Mouse (Mus musculus) midbrain, embryonic 10.5 days (tissue): ENCODE measurements around the gene Btc. TPM values are rescaled to one million over a fixed set of nuclear protein-coding genes. Genes with fewer than 3 reads are reported as not detected.

Experiments
- polyA plus RNA-seq: library from polyadenylated mRNA; unstranded; fragments of >200 nt; fragmentation: Nextera tagmentation; extraction: Ambion mirVana; gene quantifications from 2 replicates; pipeline ENCODE4 v1.2.1, GENCODE M21; 2016

Gene Btc
- polyA plus RNA-seq, 1 experiment from 2014 or later, result 0.09 TPM

Other genes with a start within 250 kb of the Btc start
- gene Parm1, start 114.6 kb upstream of the Btc start, polyA plus RNA-seq, result 16.1 and 18.9 TPM in 2 replicates